Mouse (Mus musculus): ENCODE measurements around the gene 4931429L15Rik. TPM values are rescaled to one million over a fixed set of nuclear protein-coding genes. Genes with fewer than 3 reads are reported as not detected.
A peak's percentile ranks its signal among the peaks of the same experiment; 100 is the strongest.

4931429L15Rik gene
- polyA plus RNA-seq, 1 experiment: not detected

- no peak overlapping the region for H3K4me3 ChIP-seq (ENCODE audit: insufficient read depth, low read depth, low read length)
- no peaks in the 10 kb centered on the region for H3K4me1 ChIP-seq (ENCODE audit: control insufficient read depth, insufficient read depth, insufficient read length, low read length)
- H3K27ac ChIP-seq (replicated peaks; ENCODE audit: low read depth, low read length): no peak overlapping the region
These were observed 5.3 kb downstream of the 4931429L15Rik start for GRCm38 (mm10) chr9:46314507-46314906.

DNA sequence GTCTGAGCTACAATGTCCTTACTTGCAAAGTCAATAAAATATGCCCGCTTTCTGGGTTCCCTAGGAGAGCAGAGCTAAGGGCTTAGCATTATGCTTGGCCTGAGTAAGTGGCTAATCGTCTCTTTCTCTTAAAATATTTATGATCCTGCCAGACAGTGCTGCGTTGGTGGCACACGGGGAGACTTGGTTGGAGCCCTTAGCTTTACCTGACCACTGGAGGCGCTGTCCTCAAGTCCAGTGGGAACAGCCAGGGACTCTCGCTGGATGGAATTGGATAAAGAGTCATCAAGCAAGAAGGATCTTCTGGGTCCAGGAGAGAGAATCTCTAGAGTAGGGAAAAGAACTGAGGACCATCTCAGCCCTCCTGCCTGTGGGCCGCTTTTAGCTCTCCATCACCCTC lies 10.7 kb downstream of the 4931429L15Rik start:
- H3K4me1 ChIP-seq (ENCODE audit: control insufficient read depth, insufficient read depth, insufficient read length, low read length): no peaks in the 10 kb centered on the region
- H3K4me3 ChIP-seq (ENCODE audit: insufficient read depth, low read depth, low read length): no peak overlapping the region
- H3K27ac ChIP-seq (replicated peaks; ENCODE audit: low read depth, low read length): no peak overlapping the region

GRCm38 (mm10) chr9:46302142-46302541 lies 17.6 kb downstream of the 4931429L15Rik start:
- H3K4me3 ChIP-seq (ENCODE audit: insufficient read depth, low read depth, low read length): no peak overlapping the region
- no peak overlapping the region for H3K27ac ChIP-seq (replicated peaks; ENCODE audit: low read depth, low read length)
- H3K4me1 ChIP-seq (ENCODE audit: control insufficient read depth, insufficient read depth, insufficient read length, low read length): no peaks in the 10 kb centered on the region

DNA sequence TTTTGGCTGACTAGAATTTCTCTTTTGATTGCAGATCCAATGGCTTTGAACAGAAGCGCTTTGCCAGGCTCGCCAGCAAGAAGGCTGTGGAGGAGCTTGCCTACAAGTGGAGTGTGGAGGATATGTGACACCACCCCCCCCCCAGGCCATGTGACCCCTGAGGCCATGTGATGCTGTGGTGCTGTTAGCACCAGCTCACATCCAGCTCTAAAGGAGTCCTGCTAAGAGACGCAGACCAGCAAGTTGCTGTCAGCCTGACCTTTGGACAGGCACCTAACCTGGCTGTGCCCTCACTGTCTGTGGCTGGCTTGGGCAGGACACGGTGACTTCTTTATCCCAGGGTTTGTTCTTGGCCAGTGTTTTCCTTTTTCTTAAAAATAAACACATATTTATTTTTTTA lies 21.4 kb downstream of the 4931429L15Rik start:
- H3K4me3 ChIP-seq (ENCODE audit: insufficient read depth, low read depth, low read length): no peak overlapping the region
- no peak overlapping the region for H3K27ac ChIP-seq (replicated peaks; ENCODE audit: low read depth, low read length)
- H3K4me1 ChIP-seq (ENCODE audit: control insufficient read depth, insufficient read depth, insufficient read length, low read length): no peaks in the 10 kb centered on the region

- Histone ChIP-seq H3K27ac (replicated peaks; ENCODE audit: low read depth, low read length) (peak within 1 kb of the TSS; percentile 28; the same call in 1 of the 2 replicates), H3K4me3 (ENCODE audit: insufficient read depth, low read depth, low read length) (peak within 1 kb of the TSS; percentile 96), H3K4me1 (ENCODE audit: control insufficient read depth, insufficient read depth, insufficient read length, low read length) (no peaks in the 10 kb centered on the region)
These were observed 37.0 kb downstream of the 4931429L15Rik start, which contains the start of gene Bud13 for GRCm38 (mm10) chr9:46282631-46283436. TSS of gene Bud13 (plus strand) at chr9:46283008.

DNA sequence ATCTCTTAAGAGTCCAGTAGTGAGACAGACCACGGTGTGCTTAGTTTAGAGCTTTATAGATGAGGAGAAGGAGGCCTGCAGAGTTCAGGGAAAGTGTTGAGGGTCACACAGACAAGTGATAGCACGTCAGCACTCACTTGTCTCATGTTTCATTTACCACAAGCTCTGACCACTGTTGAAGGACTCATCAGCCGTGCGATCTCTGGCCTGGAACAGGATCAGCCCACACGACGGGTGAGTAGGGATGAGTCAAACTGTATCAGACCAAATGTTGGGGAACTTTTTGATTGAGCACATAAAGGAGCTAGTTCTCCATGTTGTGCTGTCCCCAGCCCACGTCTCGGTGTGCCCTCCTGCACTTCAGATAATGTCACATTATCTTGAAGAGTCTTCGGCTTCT lies 45.3 kb downstream of the 4931429L15Rik start:
- 0 out of 2 replicates have a peak, but pooled peaks cover 4% of the 10 kb centered on the region for H3K4me1 ChIP-seq (ENCODE audit: control insufficient read depth, insufficient read depth, insufficient read length, low read length)
- H3K27ac ChIP-seq (replicated peaks; ENCODE audit: low read depth, low read length): no peak overlapping the region
- H3K4me3 ChIP-seq (ENCODE audit: insufficient read depth, low read depth, low read length): no peak overlapping the region

GRCm38 (mm10) chr9:46272677-46273454 lies 46.9 kb downstream of the 4931429L15Rik start, which contains the start of gene Zpr1:
TSS of gene Zpr1 (plus strand) at chr9:46273064.
- Histone ChIP-seq H3K4me1 (ENCODE audit: control insufficient read depth, insufficient read depth, insufficient read length, low read length) (0 out of 2 replicates have a peak, but pooled peaks cover 4% of the 10 kb centered on the region), H3K4me3 (ENCODE audit: insufficient read depth, low read depth, low read length) (peak within 1 kb of the TSS; percentile 94), H3K27ac (replicated peaks; ENCODE audit: low read depth, low read length) (peak within 1 kb of the TSS; percentile 55; the same call in 1 of the 2 replicates)

- Histone ChIP-seq H3K4me1 (ENCODE audit: control insufficient read depth, insufficient read depth, insufficient read length, low read length) (0 out of 2 replicates have a peak, but pooled peaks cover 4% of the 10 kb centered on the region), H3K4me3 (ENCODE audit: insufficient read depth, low read depth, low read length) (no peak overlapping the region), H3K27ac (replicated peaks; ENCODE audit: low read depth, low read length) (no peak overlapping the region)
These were observed 47.7 kb downstream of the 4931429L15Rik start for GRCm38 (mm10) chr9:46272070-46272469.

GRCm38 (mm10) chr9:46270782-46271181 lies 49.0 kb downstream of the 4931429L15Rik start:
- H3K4me1 ChIP-seq (ENCODE audit: control insufficient read depth, insufficient read depth, insufficient read length, low read length): 0 out of 2 replicates have a peak, but pooled peaks cover 4% of the 10 kb centered on the region
- no peak overlapping the region for H3K27ac ChIP-seq (replicated peaks; ENCODE audit: low read depth, low read length)
- H3K4me3 ChIP-seq (ENCODE audit: insufficient read depth, low read depth, low read length): no peak overlapping the region

DNA sequence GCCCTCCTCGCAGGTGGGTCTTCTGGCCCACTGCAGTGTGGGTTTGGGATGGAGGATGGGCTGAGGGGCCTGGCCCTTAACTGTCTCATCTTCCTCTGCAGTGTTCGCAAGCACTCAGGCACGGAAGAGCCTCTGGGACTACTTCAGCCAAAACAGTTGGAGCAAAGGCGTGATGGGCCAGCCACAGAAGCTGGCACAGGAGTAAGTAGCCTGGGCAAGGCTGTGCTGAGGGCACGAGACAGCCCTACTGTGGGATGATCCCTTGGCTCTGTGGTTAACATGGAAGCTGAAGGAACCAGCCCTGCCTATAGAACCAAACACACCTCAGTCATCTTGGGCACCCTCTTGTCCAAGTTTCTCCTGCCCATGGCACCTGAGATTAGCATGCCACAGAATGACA lies 50.7 kb downstream of the 4931429L15Rik start:
- Histone ChIP-seq H3K27ac (replicated peaks; ENCODE audit: low read depth, low read length) (no peak overlapping the region), H3K4me1 (ENCODE audit: control insufficient read depth, insufficient read depth, insufficient read length, low read length) (0 out of 2 replicates have a peak, but pooled peaks cover 4% of the 10 kb centered on the region), H3K4me3 (ENCODE audit: insufficient read depth, low read depth, low read length) (no peak overlapping the region)

- H3K4me3 ChIP-seq (ENCODE audit: insufficient read depth, low read depth, low read length): no peak within 1 kb of the TSS
- 0 out of 2 replicates have a peak, but pooled peaks cover under 1% of the 10 kb centered on the region for H3K4me1 ChIP-seq (ENCODE audit: control insufficient read depth, insufficient read depth, insufficient read length, low read length)
- H3K27ac ChIP-seq (replicated peaks; ENCODE audit: low read depth, low read length): no peak within 1 kb of the TSS
These were observed 51.4 kb downstream of the 4931429L15Rik start, which contains the start of gene Apoa5 for GRCm38 (mm10) chr9:46268343-46268873. TSS of gene Apoa5 (plus strand) at chr9:46268633.

DNA sequence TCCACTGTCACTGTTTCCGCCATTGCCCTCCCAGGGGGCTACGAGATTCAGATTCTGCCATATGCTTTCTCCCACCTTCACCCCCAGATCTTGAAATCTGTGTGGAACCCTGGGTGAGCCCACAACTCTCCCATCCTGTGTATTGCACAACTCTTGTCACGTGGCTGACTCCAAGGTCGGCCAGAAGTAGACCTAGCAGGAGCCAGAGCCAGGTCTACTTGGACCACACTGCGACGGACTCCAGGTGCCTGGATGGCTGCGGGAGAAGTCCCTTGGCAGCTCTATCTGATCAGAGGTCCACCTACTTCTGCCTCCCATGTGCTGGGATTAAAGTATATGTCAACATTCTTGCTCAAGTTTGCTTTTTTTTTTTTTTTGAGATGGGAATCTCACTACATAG lies 58.7 kb downstream of the 4931429L15Rik start:
- no peaks in the 10 kb centered on the region for H3K4me1 ChIP-seq (ENCODE audit: control insufficient read depth, insufficient read depth, insufficient read length, low read length)
- H3K27ac ChIP-seq (replicated peaks; ENCODE audit: low read depth, low read length): no peak overlapping the region
- H3K4me3 ChIP-seq (ENCODE audit: insufficient read depth, low read depth, low read length): no peak overlapping the region

DNA sequence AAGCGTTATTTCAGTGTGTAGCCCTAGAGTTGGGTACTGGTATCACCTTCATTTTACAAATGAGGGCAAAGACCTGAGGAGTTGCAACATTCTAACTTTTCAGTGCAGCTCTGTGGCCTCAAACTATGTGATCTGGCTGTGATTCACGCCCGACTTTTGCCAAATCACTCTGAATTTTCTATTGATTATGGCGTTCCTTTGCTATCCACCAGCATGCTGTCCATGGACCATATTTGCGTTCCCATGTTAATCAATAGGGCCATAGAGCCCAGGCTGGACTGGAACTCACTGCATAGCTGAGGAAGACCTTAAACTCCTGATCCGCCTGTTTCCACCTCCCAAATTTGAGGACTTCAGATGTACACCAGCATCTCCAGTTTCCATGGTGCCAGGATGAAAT lies 60.7 kb downstream of the 4931429L15Rik start:
- no peaks in the 10 kb centered on the region for H3K4me1 ChIP-seq (ENCODE audit: control insufficient read depth, insufficient read depth, insufficient read length, low read length)
- no peak overlapping the region for H3K27ac ChIP-seq (replicated peaks; ENCODE audit: low read depth, low read length)
- no peak overlapping the region for H3K4me3 ChIP-seq (ENCODE audit: insufficient read depth, low read depth, low read length)

GRCm38 (mm10) chr9:46257546-46257945 lies 62.2 kb downstream of the 4931429L15Rik start:
- Histone ChIP-seq H3K4me3 (ENCODE audit: insufficient read depth, low read depth, low read length) (no peak overlapping the region), H3K27ac (replicated peaks; ENCODE audit: low read depth, low read length) (peak overlapping the region; percentile 17; the same call in 1 of the 2 replicates), H3K4me1 (ENCODE audit: control insufficient read depth, insufficient read depth, insufficient read length, low read length) (no peaks in the 10 kb centered on the region)

Measured in brown adipose tissue, adult 24 weeks (tissue).